Mouse (Mus musculus): Measurements from ENCODE around the gene Slc22a2.

Gene Slc22a2

DNA sequence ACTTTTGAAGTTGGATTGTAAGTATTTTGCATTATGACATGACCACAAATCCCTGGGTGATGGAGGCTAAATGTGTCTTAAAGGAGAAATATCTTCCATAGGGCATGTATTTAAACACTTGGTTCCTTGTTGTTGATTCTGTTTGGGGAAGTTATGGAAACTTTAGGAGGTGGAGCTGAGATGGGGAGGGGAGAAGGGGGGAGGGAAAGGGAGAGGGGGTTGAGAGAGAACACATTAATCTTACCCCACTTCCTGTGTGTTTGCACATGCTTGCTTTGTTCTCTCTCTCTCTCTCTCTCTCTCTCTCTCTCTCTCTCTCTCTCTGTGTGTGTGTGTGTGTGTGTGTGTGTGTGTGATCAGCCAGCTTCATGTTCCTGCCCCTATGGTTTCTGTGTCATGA, 93.2 kb downstream of the Slc22a2 start:
- intact Hi-C loops (cut with DNase I) = no loop called here

All from adrenal gland (tissue).